Mouse (Mus musculus) naive thymus-derived CD4-positive, alpha-beta T cell, adult 2 months (primary cell): ENCODE measurements around the gene Amn.
A peak's percentile ranks its signal among the peaks of the same experiment; 100 is the strongest.

ENCODE experiments used
- DNase-seq: peaks from one replicate; pipeline ENCODE4 v3.0.0-alpha.2; 2011; ENCODE audit warnings: low read depth

The Amn gene

DNA sequence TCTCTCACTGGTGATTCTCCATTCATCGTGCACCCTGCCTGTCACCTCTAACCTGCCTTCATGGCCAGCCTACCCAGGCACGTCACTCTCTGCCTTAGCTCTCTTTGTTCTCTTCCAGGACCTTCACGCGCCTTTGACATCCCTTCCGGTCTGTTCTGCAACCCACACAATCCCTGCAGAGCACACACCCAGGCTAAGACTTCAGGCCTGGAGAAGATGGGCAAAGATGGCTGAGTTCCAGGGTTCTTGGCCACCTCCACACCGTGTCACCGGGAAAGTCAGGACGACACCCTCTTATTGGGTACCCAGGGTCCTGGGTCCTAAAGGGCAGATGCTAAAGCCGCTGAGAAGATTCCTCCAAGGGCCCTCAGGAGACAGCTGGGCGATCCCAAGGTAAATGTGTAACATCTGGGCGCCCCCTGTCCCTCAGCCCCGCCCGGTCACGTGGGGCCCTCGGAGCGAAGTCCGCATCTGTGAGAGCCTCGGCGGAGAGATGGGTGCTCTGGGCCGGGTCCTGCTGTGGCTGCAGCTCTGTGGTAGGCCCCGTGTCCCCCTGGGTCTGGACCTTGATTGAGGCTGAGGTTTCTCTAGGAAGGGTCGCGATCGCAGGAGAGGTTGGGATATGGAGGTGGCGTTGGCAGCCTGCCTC lies at the start of gene Amn:
Gene Amn, plus strand, starts transcription at position 467 of the 649 bp plus-strand sequence.
- DNase-seq, result no peak

DNA sequence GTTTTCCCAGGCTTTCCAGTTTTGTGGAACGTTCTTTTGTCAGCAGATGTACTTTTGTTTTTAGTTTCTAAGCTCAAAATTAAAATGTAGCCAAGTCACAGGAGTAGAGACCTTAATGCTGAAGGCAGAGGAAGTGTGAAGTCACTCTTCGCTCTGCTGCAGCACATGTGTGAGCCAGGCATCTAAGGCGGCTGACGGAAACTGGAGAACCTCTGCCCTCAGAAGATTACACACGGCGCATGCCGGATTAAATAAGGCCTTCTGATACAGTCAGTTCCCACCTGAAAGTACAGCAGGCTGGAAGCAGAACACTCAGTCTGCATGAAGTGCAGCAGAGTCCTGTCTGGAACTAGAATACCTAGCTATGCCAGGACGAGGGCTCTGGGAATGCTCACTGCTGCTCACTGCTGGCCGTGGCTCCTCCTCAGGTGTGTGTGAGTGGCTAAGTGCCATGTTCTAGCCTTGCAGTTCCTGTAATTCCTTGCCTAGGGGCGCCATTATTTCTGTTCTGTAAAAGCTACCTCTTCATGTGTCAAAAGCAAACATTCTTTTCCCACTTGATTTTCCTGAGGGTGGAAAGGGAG lies 45.6 kb upstream of the Amn start:
- peak; percentile 37 for DNase-seq

DNA sequence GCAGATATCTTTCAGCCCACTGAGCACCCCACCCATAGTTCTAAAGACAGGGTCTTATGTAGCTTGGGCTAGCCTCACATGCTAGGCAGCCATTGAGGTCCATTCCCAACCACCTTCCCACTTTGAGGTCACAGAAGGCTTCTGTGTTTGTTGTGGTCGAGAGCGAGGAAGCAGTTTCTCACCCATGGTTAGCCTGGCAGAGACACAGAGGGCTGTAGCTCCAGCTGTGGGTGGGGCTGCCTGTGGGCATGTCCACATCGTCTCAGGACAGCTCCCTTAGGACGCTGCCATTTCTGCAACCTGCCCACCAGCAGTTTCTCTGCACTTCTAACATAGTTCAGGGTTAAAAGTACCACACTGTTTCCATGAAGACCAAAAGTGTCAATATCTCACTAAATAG lies 43.5 kb upstream of the Amn start:
- no peak for DNase-seq

DNA sequence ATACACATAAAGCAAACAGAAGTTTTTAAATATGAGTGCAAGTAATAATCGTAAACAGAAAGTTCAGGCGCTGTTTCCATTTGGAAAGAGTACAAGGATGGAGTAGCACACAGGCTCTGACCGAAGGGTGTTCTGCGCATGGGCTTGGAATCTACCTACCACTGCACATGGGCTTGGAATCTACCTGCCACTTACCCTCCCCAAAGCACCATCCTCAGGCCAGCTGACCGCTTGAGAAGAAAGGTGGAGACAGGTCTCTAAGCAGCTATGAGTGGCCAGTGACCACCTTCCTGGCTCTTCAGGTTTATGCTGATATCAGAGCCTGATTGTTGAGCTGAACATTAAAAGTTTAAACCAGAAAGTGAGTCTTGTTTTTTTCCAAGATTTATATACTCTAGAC lies 42.4 kb upstream of the Amn start:
- DNase-seq, result no peak

DNA sequence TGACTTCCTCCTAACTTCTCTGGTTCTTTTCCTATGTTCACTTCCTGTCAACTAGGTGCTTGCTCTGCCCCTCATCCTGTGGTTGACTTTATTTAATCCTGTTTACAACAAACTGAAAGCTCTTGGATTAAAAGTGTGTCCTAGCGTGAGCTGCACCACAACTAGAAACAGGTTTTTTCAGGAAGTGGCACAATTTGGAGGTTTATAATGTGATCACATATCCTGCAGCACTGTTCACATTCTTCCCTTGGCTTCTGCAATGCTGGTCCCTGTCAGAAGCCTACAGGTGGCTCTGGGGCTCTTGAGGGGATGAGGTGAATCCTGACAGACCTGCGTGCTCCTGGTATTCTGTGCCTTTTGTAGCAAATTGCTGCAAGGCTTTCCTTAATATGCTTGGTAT lies 40.1 kb upstream of the Amn start:
- DNase-seq, result no peak

DNA sequence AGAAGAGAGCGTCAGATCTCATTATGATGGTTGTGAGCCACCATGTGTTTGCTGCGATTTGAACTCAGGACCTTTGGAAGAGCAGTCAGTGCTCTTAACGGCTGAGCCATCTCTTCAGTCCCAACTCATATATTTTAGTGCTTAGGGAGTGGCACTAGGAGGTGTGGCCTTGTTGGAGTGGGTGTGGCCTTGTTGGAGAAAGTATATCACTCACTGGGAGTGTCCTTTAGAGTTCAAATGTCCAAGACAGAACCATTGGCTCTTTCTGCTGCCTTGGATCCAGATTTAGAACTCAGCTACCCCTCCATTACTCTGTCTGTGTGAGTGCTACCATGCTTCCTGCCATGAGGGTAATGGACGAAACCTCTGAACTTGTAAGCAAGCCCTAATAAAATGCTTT lies 37.1 kb upstream of the Amn start:
- DNase-seq, result no peak

- no peak for DNase-seq
Measured at GRCm38 (mm10) chr12:111234383-111234782, 36.5 kb upstream of the Amn start.

DNA sequence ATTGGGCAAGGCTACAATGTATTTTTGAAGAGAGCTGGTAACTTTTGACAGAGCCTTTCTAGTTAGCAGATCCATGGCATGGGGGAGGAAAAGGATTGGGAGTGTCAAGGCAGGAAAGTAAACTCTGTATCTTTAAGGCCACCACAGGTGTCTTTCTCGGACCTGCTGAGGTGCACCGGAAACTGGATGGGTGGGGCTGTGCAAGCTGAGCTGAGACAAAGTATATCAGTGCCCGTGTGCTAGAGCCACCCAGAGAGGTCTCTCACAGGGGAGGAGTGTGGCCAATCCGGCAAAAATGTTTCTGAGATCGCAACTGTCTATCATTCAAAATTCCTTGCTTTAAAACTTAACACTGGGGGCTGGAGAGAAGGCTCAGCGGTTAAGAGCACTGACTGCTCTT lies 35.3 kb upstream of the Amn start:
- no peak for DNase-seq

- DNase-seq, result no peak
Measured at GRCm38 (mm10) chr12:111237611-111238188, 33.2 kb upstream of the Amn start.

DNA sequence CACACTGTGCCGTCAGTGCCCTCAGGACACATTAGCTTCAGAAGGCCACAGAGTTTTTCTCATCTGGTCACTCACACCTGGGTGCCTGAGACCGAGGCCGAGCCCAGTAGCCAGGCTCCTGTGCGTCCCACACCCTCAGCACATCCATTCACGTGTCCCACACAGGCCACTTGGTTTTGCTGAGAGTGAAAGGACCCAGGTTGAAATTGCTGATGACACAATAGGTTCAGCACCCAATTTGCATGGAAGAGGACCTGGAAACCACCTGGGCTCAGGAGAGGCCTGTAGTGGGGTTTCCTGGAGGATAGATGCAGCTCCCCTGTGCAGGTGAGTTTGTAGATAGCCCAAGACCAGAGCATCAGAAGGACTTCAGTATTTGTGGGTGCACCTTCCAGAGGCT lies 32.5 kb upstream of the Amn start:
- no peak for DNase-seq

DNA sequence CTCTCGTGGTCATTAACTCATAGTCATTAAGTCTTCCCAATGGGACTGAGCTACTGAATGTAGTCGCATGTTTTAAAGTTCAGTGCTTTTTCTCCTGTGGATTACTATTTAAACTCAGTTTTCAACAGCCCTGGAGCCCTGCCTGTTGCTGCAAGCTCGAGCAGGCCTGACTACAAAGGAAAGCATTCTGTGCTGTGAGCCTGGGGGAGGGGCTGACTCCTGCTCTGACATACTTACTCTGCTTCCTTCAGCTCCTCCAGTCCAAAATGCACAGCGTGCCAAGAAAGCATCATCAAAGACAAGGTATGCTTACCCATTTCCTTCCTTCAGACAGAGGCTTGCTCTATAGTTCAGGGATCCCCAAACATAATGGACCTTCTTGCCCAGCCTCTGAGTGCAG lies 32.1 kb upstream of the Amn start:
- peak; percentile 58 for DNase-seq

- DNase-seq, result no peak
Measured at GRCm38 (mm10) chr12:111239930-111240329, 31.0 kb upstream of the Amn start.

DNA sequence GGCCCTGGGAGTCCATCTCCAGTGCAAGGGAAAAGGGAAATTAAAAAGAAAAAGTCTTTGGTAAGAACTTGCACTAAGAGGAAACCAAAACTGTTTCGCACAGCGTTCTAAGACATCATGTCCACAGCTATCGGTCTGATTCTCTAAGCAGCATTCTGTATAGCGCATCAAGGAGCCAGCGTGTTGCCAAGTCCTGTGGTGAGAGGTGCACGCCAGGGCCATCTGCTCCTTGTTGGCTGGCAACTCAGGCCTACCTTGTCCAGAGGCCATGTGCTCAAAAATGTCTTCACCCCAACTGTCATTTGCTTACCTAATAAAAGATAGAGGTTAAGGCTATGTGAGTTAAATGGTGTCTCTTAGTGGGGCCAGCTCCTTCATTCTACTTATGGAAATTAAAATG lies 29.0 kb upstream of the Amn start:
- no peak for DNase-seq

DNA sequence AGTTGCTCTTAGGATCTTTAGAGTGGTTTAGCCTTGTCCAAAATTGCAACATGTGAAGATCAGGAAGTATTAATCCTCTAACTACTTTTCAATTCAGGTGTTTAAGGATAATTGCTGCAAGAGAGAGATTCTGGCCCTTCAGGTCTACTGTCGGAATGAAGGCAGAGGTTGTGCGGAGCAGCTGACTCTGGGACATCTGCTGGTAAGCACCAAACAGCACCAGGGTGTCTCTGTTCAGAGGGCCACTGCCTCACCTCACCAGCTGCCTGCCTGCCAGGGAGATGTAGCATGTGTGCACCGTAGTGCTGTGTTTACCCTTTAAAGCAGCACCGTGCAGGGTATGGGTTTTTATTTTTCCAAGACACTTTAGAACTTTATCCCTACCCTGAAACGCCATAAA lies 28.5 kb upstream of the Amn start:
- DNase-seq, result no peak

GRCm38 (mm10) chr12:111243733-111244132 lies 27.2 kb upstream of the Amn start:
- DNase-seq, result no peak

- DNase-seq, result no peak
Measured at GRCm38 (mm10) chr12:111245070-111245469, 25.8 kb upstream of the Amn start.

DNA sequence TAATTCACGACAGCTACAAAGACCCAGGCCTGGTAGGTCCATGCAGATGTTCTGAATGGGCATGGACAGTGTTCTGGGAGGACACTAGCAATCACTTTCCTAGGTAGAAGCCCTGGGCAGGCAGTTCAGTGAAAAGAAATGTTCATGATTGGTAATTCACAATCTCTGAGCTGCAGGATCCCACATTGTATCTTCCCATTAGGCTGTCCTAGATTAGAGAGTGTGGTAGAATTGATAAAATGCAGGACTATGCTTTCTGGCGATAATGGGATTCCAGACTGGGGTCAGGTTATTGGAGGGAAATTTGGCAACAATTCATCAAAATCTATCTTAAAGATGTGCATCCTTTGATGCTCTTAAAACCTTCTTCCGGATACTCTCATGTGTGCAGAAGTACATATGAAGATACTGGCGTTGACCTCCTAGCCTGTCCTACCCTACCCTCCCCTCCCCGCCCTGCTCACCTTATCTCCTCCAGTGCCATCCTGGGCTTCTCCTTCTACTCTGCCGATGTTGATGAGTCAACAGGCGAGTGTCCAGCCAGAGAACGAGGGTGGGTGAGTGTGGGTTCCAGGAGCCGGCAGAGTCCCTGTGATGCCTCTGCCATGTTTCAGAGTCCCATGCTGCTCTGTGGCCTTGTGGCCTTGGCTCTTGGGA lies 24.0 kb upstream of the Amn start:
- DNase-seq, result no peak

- no peak for DNase-seq
Measured at GRCm38 (mm10) chr12:111249095-111249494, 21.8 kb upstream of the Amn start.

GRCm38 (mm10) chr12:111250116-111250515 lies 20.8 kb upstream of the Amn start:
- DNase-seq, result no peak

- no peak for DNase-seq
Measured at GRCm38 (mm10) chr12:111251227-111251626, 19.7 kb upstream of the Amn start.

DNA sequence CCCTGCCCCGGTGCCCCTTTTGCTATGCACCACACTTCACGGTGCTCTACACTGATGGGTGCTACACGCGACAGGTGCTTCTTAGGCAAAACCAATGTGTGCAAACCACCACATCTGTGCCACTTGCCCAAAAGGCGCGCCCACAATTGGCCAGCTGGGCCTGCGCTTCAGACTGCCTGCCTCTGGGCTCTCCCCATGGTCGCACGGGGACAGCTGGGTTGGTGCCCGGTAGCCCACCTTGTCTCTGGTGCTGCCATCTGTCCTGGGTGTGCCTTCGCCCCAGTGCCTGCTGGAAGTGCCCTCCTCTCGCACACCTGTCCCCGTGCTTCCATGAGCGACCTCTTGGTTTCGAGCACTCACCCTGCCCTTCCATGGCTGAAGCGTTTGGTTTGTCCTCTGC lies 7.2 kb upstream of the Amn start:
- DNase-seq, result no peak

DNA sequence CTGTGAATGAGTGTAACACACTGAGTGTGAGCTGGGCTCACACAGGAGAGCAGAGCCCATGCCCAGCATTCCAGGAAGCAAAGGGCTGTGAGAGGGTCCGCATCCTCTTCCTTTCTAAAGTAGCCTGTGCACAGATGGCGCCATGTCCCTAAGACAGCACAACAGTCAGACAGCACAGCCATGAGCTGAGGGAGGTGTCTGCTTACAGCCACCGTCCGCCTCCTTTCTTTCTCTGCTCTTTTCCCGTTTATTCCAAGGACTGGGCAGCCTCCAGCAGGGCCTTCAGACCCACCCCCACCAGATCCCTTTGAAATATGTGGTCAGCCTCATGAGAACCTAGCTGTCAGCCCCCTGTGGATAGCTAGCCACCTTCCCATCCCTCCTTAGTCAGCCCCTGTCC lies 5.7 kb upstream of the Amn start:
- no peak for DNase-seq

DNA sequence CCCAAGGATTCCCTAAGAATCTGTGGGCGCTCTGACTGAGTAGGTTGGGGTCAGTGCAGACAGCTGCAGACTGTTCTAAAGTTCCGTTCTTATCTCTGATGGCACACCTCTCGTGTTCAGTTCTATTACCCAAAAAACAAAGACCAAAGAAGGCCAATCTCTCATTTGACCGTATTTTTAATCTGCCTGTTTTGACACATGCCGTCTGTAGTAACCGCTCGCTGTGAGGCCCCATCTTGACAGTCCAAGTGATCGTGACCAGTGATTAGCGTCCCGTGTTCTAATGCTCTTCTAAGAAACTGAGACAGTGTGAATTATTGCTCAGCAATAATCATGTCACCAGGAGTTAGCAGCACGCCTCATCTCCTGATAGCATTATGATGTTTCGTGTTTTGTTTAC lies 4.3 kb upstream of the Amn start:
- DNase-seq, result no peak
